Mouse (Mus musculus) heart, adult 9 months (tissue): ENCODE results near the gene Fam204a.

Experiments
- DNase-seq, 2 experiments: peaks; one replicate each; pipeline ENCODE4 v3.0.0; 2022; ENCODE audit warnings: low spot score in 2 of 2

The Fam204a gene

DNA sequence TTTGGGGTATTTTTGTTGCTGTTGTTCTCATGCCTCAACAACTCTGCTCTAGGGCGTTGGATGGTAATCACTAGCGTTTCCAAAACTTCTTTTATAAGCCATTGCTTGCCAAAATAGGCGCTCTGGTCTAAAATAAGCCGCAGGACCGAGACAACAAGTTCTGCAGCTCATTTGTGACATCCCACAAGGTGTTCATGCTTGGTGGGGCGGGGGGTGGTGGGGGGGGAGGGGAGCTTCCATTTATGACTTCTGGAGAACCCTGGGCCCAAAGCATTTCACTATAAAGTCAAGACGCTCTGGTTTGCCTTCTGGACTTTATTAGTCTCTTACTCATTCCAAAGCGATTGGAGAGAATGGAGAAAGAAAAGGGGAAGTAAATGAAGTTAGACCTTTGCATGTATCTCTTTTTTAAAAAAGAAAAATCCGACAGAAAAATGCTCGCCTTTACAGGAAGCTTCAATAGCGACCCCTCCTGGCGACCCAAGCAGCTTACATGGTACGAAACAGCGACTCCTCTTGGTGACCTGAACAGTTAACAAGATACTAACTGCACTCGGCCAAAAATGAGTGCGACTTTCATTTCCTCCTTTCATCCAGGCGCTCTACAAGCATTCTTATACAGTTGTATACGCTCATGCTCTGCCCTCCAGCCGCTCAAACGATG is 65.8 kb downstream of the Fam204a start:
- peak; percentile 13 to 22 for DNase-seq

- DNase-seq, result no peak
Measured at GRCm38 (mm10) chr19:60159827-60160226, 66.7 kb downstream of the Fam204a start.

DNA sequence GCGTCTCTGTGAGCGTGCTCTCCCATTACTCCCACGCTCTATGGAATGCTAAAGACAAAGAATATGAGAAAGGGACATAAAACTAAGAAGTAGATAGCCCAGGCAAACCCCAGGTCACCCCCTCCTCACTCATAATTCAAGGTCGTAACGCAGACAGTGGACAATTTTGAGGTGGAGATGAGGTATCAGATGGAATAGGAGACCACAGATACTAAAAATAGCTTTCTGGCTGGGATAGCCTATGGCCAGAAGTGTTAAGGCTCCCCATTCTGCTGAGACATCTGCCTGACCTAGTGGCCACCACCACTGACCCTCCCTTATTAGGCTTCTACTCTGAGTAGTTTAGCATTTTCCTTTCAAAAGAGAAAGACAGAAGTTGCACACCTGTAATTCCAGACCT is 71.2 kb downstream of the Fam204a start:
- no peak for DNase-seq

GRCm38 (mm10) chr19:60153096-60153495 is 73.4 kb downstream of the Fam204a start:
- DNase-seq, result no peak

- DNase-seq, result no peak
Measured at GRCm38 (mm10) chr19:60150056-60150455, 76.4 kb downstream of the Fam204a start.

DNA sequence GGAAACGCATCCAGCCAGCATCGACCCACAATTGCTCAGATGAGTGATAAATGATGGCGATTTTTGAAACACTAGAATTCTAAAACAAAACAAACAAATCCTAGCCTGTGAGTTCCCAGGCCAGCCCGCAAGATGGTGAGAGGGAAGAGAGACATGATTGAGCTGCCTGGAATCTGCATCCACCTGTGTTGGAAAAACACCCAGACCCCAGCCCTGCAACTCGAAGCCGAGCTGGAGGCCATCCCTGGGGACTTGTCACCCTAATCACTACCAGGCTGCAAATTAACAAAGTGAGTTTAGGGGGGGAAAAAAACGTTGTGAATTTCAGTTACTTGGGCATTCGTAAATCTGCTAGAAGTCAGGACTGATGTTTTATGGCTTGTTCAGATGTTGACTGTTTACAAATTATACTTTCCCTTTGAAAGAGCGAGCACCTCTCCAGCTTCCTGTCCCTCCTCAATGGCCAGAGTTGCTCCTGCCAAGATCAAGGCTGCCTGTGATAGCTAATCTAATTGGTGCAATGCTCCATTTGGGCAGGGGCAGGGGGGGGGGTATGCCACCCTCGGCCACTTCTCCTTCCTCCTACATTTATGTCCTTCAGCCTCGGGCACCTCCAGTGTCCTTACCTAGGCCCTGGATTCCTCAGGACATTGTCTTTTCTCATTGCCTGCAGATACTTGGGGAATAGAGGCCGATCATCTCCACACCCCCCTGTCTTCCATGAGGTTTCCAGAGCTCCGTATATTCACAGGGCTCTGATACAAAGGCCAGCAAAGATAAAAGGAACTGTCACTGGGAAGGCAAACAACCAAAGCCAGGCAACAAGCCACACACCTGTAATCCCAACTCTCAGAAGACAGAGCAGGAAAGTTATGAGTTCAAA is 77.2 kb downstream of the Fam204a start:
- DNase-seq, result no peak
